Mouse (Mus musculus): ENCODE measurements around the gene Fam20b.

Fam20b gene

GRCm38 (mm10) chr1:156633095-156633494 lies 85.8 kb downstream of the Fam20b start:
- DNase-seq (ENCODE audit: low spot score) = peak; percentile 17

- DNase-seq (ENCODE audit: low spot score) = no peak
Measured at GRCm38 (mm10) chr1:156630965-156631364, 87.9 kb downstream of the Fam20b start.

DNA sequence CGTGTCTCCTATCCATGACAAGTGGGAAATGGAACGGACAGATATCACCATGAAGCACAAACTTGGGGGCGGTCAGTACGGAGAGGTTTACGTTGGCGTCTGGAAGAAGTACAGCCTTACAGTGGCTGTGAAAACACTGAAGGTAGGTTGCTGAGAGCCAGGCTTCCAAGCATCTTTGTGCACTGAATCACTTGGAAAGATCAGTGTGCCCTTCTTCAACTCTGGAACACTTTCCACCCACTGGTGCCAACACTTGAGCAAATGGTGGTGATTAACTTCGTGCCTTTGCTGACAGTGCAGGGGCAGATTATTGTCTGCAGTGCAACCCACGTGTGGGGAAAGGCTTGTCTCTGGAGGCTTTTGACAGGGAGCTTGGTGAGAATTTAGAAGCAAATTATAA lies 88.9 kb downstream of the Fam20b start:
- DNase-seq (ENCODE audit: low spot score) = no peak
